Mouse (Mus musculus) forebrain, embryonic 11.5 days (tissue): ENCODE data around the gene Arhgef7. TPM values are rescaled to one million over a fixed set of nuclear protein-coding genes. Genes with fewer than 3 reads are reported as not detected.

ENCODE experiments used
- ATAC-seq: fragments of 200-750 bp; cut with Nextera tagmentation; replicated peaks from 2 replicates; pipeline ENCODE4 v1.8.0; 2017; ENCODE audit warnings: moderate TSS enrichment; ENCODE audit not compliant: low FRiP score
- DNase-seq: peaks from one replicate; pipeline ENCODE4 v3.0.0-alpha.2; 2017; ENCODE audit warnings: low spot score
- H3K27ac ChIP-seq: fragments of 300-500 bp; sonication (generic); 2 replicates; pipeline ENCODE4 v1.5.1; 2014; ENCODE audit warnings: low read depth, low read length
- H3K27me3 ChIP-seq: fragments of 300-500 bp; sonication (generic); 2 replicates; pipeline ENCODE4 v1.6.1; 2014; ENCODE audit warnings: mild to moderate bottlenecking, low read length, mixed read lengths; ENCODE audit not compliant: control insufficient read depth, insufficient read depth
- H3K36me3 ChIP-seq: fragments of 300-500 bp; sonication (generic); 2 replicates; pipeline ENCODE4 v1.6.1; 2014; ENCODE audit warnings: mild to moderate bottlenecking, low read length, moderate library complexity, mixed read lengths; ENCODE audit not compliant: control insufficient read depth, insufficient read depth
- H3K4me1 ChIP-seq: fragments of 300-500 bp; sonication (generic); replicated peaks from 2 replicates; pipeline ENCODE4 v1.6.1; 2014; ENCODE audit warnings: low read length, mixed read lengths; ENCODE audit not compliant: control insufficient read depth, insufficient read depth
- H3K4me2 ChIP-seq: fragments of 300-500 bp; sonication (generic); 2 replicates; pipeline ENCODE4 v1.6.1; 2014; ENCODE audit warnings: low read depth, mild to moderate bottlenecking, low read length, moderate library complexity, mixed read lengths; ENCODE audit not compliant: severe bottlenecking
- H3K4me3 ChIP-seq: fragments of 300-500 bp; sonication (generic); 2 replicates; pipeline ENCODE4 v1.5.1; 2014; ENCODE audit warnings: low read depth, low read length
- H3K9ac ChIP-seq: fragments of 300-500 bp; sonication (generic); 2 replicates; pipeline ENCODE4 v1.6.1; 2014; ENCODE audit warnings: low read length
- H3K9me3 ChIP-seq: fragments of 300-500 bp; sonication (generic); 2 replicates; pipeline ENCODE4 v1.6.1; 2016; ENCODE audit warnings: low read length, mixed read lengths; ENCODE audit not compliant: control insufficient read depth
- WGBS: fragments of 180-500 bp; shearing (Covaris S2); extraction: QIAGEN DNeasy Blood & Tissue Kit; methylation state at CpG from one replicate; pipeline ENCODE4 v1.1.7; 2014; 5-methylcytosine and 5-hydroxymethylcytosine counted together
- polyA plus RNA-seq: library from polyadenylated mRNA; unstranded; fragments of >200 nt; fragmentation: Nextera tagmentation; extraction: Ambion mirVana; gene quantifications from 2 replicates; pipeline ENCODE4 v1.2.1, GENCODE M21; 2014

Gene Arhgef7
- 81.9 and 87.3 TPM in 2 replicates for polyA plus RNA-seq

GRCm38 (mm10) chr8:11727651-11728481, at the start of gene Arhgef7:
Arhgef7 (plus strand) TSS chr8:11727721.
- ATAC-seq (peak; percentile 87), DNase-seq (peak; percentile 90)
- Histone ChIP-seq H3K4me1 (peaks cover 13% of the 10 kb centered on the region), H3K4me3 (peak within 1 kb of the TSS; percentile 84), H3K27me3 (peaks cover 5% of the 10 kb centered on the region; the same call in 1 of the 2 replicates), H3K4me2 (peak within 1 kb of the TSS; percentile 77), H3K36me3 (no peaks in the 10 kb centered on the region), H3K27ac (peak within 1 kb of the TSS; percentile 95), H3K9ac (peak within 1 kb of the TSS; percentile 97), H3K9me3 (no peaks in the 10 kb centered on the region)
- WGBS, result under 1% methylated on average over 95 of the region's 127 CpGs

GRCm38 (mm10) chr8:11684558-11684957, 43.0 kb upstream of the Arhgef7 start:
- Histone ChIP-seq H3K4me3 (no peak overlapping the region), H3K27me3 (no peaks in the 10 kb centered on the region), H3K27ac (no peak overlapping the region), H3K36me3 (no peaks in the 10 kb centered on the region), H3K9ac (no peak overlapping the region), H3K9me3 (no peaks in the 10 kb centered on the region), H3K4me2 (no peak overlapping the region), H3K4me1 (no peaks in the 10 kb centered on the region)
- WGBS, result 91% methylated on average over 7 of the region's 7 CpGs
- DNase-seq (no peak), ATAC-seq (no peak)

DNA sequence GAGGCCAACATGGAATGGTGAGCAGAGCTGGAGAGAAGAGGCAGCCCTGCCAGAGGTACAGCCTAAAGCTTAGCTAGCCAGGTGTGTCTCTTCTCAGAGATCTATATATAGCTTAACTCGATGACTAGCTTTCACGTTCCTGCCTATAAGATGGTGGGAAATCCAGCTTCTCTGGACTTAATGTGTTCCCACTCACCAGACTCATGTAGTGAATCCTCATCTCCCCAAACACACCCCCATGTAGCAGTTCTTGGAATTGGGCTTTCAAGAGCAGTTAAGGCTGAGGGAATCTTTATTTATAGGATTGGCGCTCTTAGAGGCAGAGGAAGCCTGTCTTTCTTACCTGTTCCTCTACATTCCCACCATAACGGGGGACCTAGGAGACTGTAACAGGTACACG, 40.3 kb upstream of the Arhgef7 start:
- Histone ChIP-seq H3K9me3 (no peaks in the 10 kb centered on the region), H3K36me3 (no peaks in the 10 kb centered on the region), H3K27me3 (no peaks in the 10 kb centered on the region), H3K4me1 (no peaks in the 10 kb centered on the region), H3K27ac (no peak overlapping the region), H3K9ac (no peak overlapping the region), H3K4me2 (no peak overlapping the region), H3K4me3 (no peak overlapping the region)
- no peak for ATAC-seq
- no peak for DNase-seq
- WGBS, result 93% methylated on average over 5 of the region's 5 CpGs

DNA sequence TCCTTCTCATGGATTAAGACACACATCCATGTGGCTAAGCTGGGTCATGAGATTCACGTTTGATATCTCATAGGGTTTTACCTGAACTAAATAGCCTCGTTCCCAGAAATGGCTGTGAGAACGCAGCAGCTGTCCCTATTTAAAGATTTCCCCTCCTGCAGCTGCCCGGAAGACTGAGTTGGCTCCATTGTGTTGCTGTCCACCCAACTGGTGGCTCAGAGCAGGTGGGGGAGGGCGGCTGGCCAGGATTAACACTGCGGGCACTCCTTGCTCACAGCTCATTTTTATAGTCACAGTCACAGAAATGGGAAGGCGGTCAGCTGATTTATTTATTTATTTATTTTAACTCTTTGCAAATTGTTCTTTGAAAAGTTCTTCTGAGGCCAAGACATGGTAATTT, 37.6 kb upstream of the Arhgef7 start:
- no peaks in the 10 kb centered on the region for H3K36me3 ChIP-seq
- ATAC-seq, result no peak
- H3K4me2 ChIP-seq, result no peak overlapping the region
- no peaks in the 10 kb centered on the region for H3K9me3 ChIP-seq
- no peaks in the 10 kb centered on the region for H3K4me1 ChIP-seq
- no peak for DNase-seq
- H3K9ac ChIP-seq, result no peak overlapping the region
- H3K27me3 ChIP-seq, result no peaks in the 10 kb centered on the region
- no peak overlapping the region for H3K4me3 ChIP-seq
- WGBS, result 43% methylated on average over 7 of the region's 7 CpGs
- H3K27ac ChIP-seq, result no peak overlapping the region

GRCm38 (mm10) chr8:11691284-11691683, 36.2 kb upstream of the Arhgef7 start:
- no peak overlapping the region for H3K4me2 ChIP-seq
- ATAC-seq (no peak), DNase-seq (no peak)
- no peaks in the 10 kb centered on the region for H3K4me1 ChIP-seq
- H3K4me3 ChIP-seq, result no peak overlapping the region
- no peaks in the 10 kb centered on the region for H3K27me3 ChIP-seq
- no peak overlapping the region for H3K27ac ChIP-seq
- H3K9ac ChIP-seq, result no peak overlapping the region
- H3K36me3 ChIP-seq, result no peaks in the 10 kb centered on the region
- no peaks in the 10 kb centered on the region for H3K9me3 ChIP-seq
- WGBS, result 93% methylated on average over 6 of the region's 6 CpGs

GRCm38 (mm10) chr8:11691761-11692160, 35.8 kb upstream of the Arhgef7 start:
- Histone ChIP-seq H3K4me1 (no peaks in the 10 kb centered on the region), H3K27me3 (no peaks in the 10 kb centered on the region), H3K9ac (no peak overlapping the region), H3K9me3 (no peaks in the 10 kb centered on the region), H3K4me3 (no peak overlapping the region), H3K36me3 (no peaks in the 10 kb centered on the region), H3K27ac (no peak overlapping the region), H3K4me2 (no peak overlapping the region)
- ATAC-seq (no peak), DNase-seq (no peak)
- WGBS, result 90% methylated on average over 6 of the region's 6 CpGs

GRCm38 (mm10) chr8:11692455-11692854, 35.1 kb upstream of the Arhgef7 start:
- Histone ChIP-seq H3K9me3 (no peaks in the 10 kb centered on the region), H3K36me3 (no peaks in the 10 kb centered on the region), H3K27ac (no peak overlapping the region), H3K4me1 (no peaks in the 10 kb centered on the region), H3K4me3 (no peak overlapping the region), H3K9ac (no peak overlapping the region), H3K27me3 (no peaks in the 10 kb centered on the region), H3K4me2 (no peak overlapping the region)
- WGBS, result 75% methylated on average over 1 of the region's 1 CpGs
- ATAC-seq (no peak), DNase-seq (no peak)

GRCm38 (mm10) chr8:11693972-11694371, 33.5 kb upstream of the Arhgef7 start:
- Histone ChIP-seq H3K36me3 (no peaks in the 10 kb centered on the region), H3K27ac (no peak overlapping the region), H3K9me3 (no peaks in the 10 kb centered on the region), H3K27me3 (no peaks in the 10 kb centered on the region), H3K4me2 (no peak overlapping the region), H3K4me3 (no peak overlapping the region), H3K9ac (no peak overlapping the region), H3K4me1 (no peaks in the 10 kb centered on the region)
- no peak for ATAC-seq
- WGBS, result 86% methylated on average over 5 of the region's 5 CpGs
- no peak for DNase-seq

DNA sequence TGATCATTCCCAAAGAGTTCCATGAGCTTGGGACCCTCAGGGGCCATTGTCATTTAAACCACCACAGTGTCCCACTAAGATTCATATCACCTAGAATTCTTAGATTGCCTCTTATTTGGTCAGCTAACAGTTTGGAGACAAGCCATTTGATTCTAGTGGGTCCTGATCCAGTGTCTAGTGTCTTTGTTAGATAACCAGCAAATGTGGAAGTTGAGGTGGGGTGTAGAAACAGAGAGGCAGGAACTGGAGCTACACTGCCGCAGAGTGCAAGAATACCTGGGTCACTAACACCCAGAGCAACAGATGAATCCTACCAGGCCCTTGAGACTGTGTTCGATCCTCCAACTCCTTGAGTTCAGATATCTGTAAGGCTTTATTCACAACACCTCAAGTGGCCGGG, 31.3 kb upstream of the Arhgef7 start:
- ATAC-seq, result no peak
- H3K27ac ChIP-seq, result no peak overlapping the region
- H3K4me2 ChIP-seq, result no peak overlapping the region
- H3K4me1 ChIP-seq, result no peaks in the 10 kb centered on the region
- H3K4me3 ChIP-seq, result no peak overlapping the region
- H3K27me3 ChIP-seq, result no peaks in the 10 kb centered on the region
- WGBS, result 96% methylated on average over 3 of the region's 3 CpGs
- no peak for DNase-seq
- H3K9ac ChIP-seq, result no peak overlapping the region
- H3K9me3 ChIP-seq, result no peaks in the 10 kb centered on the region
- H3K36me3 ChIP-seq, result no peaks in the 10 kb centered on the region
